Mouse (Mus musculus) stomach, embryonic 16.5 days (tissue): ENCODE results near the gene Tsfm. TPM values are rescaled to one million over a fixed set of nuclear protein-coding genes. Genes with fewer than 3 reads are reported as not detected.
"Not testable (repeated sequence)": the region's sequence is repeated elsewhere in the genome, so short reads cannot be mapped to it uniquely, and the experiment has no call there.

Experiments used
- ATAC-seq: fragments of 200-750 bp; cut with Nextera tagmentation; 2 replicates; pipeline ENCODE4 v1.8.0; 2017; ENCODE audit warnings: moderate number of reproducible peaks, moderate TSS enrichment; ENCODE audit not compliant: insufficient read depth, low FRiP score
- H3K27ac ChIP-seq: fragments of 300-500 bp; sonication (generic); 2 replicates; pipeline ENCODE4 v1.5.1; 2014; ENCODE audit warnings: low read length
- H3K27me3 ChIP-seq: fragments of 300-500 bp; sonication (generic); 2 replicates; pipeline ENCODE4 v1.6.1; 2014; ENCODE audit warnings: low read length, control low read depth, mixed read lengths; ENCODE audit not compliant: control insufficient read depth, insufficient read depth
- H3K36me3 ChIP-seq: fragments of 300-500 bp; sonication (generic); 2 replicates; pipeline ENCODE4 v1.6.1; 2014; ENCODE audit warnings: low read length; ENCODE audit not compliant: control insufficient read depth, insufficient read depth
- H3K4me1 ChIP-seq: fragments of 300-500 bp; sonication (generic); 2 replicates; pipeline ENCODE4 v1.6.1; 2014; ENCODE audit warnings: low read length, control low read depth, mixed read lengths; ENCODE audit not compliant: control insufficient read depth, insufficient read depth
- H3K4me2 ChIP-seq: fragments of 300-500 bp; sonication (generic); 2 replicates; pipeline ENCODE4 v1.6.1; 2014; ENCODE audit warnings: low read depth, low read length, mixed read lengths
- H3K4me3 ChIP-seq: fragments of 300-500 bp; sonication (generic); replicated peaks from 2 replicates; pipeline ENCODE4 v1.5.1; 2014; ENCODE audit warnings: mild to moderate bottlenecking, low read length
- H3K9ac ChIP-seq: fragments of 300-500 bp; sonication (generic); 2 replicates; pipeline ENCODE4 v1.6.1; 2014; ENCODE audit warnings: low read length
- H3K9me3 ChIP-seq: fragments of 300-500 bp; sonication (generic); replicated peaks from 2 replicates; pipeline ENCODE4 v1.6.1; 2016; ENCODE audit warnings: low read length, control low read depth; ENCODE audit not compliant: control insufficient read depth
- WGBS: fragments of 180-500 bp; shearing (Covaris S2); extraction: QIAGEN DNeasy Blood & Tissue Kit; methylation state at CpG from one replicate; pipeline ENCODE4 v1.1.7; 2014; 5-methylcytosine and 5-hydroxymethylcytosine counted together
- polyA plus RNA-seq: library from polyadenylated mRNA; unstranded; fragments of >200 nt; fragmentation: Nextera tagmentation; extraction: Ambion mirVana; gene quantifications from 2 replicates; pipeline ENCODE4 v1.2.1, GENCODE M21; 2015

The Tsfm gene
- polyA plus RNA-seq, 1 experiment from 2014 or later, result 80.4 TPM

- no peak overlapping the region for H3K4me3 ChIP-seq
- H3K27me3 ChIP-seq, result no peaks in the 10 kb centered on the region
- H3K27ac ChIP-seq, result no peak overlapping the region
- 68% methylated on average over 9 of the region's 9 CpGs for WGBS
- H3K4me2 ChIP-seq, result no peak overlapping the region
- no peak overlapping the region for H3K9ac ChIP-seq
- H3K9me3 ChIP-seq, result no peaks in the 10 kb centered on the region
- peaks cover 27% of the 10 kb centered on the region for H3K36me3 ChIP-seq
- no peak for ATAC-seq
- peaks cover 22% of the 10 kb centered on the region for H3K4me1 ChIP-seq
Measured at GRCm38 (mm10) chr10:127065981-127066380, 35.3 kb upstream of the Tsfm start.

GRCm38 (mm10) chr10:127063913-127064870, 33.6 kb upstream of the Tsfm start:
- H3K9ac ChIP-seq, result peak overlapping the region; percentile 95
- peak overlapping the region; percentile 76 for H3K4me3 ChIP-seq

GRCm38 (mm10) chr10:127063239-127063872, 32.7 kb upstream of the Tsfm start, which contains the start of gene Cdk4:
Gene Cdk4, plus strand, starts transcription at chr10:127063534.
- Histone ChIP-seq H3K27me3 (no peaks in the 10 kb centered on the region), H3K9ac (peak within 1 kb of the TSS; percentile 95), H3K9me3 (no peaks in the 10 kb centered on the region), H3K4me1 (peaks cover 25% of the 10 kb centered on the region), H3K36me3 (peaks cover 27% of the 10 kb centered on the region), H3K4me2 (peak within 1 kb of the TSS; percentile 93), H3K27ac (peak within 1 kb of the TSS; percentile 85), H3K4me3 (peak within 1 kb of the TSS; percentile 76)
- under 1% methylated on average over 46 of the region's 46 CpGs for WGBS
- peak; percentile 93 for ATAC-seq

More at GRCm38 (mm10) chr10:127063913-127064870, 33.6 kb upstream of the Tsfm start:
- Histone ChIP-seq H3K27me3 (no peaks in the 10 kb centered on the region), H3K9me3 (no peaks in the 10 kb centered on the region), H3K36me3 (peaks cover 27% of the 10 kb centered on the region), H3K4me1 (peaks cover 25% of the 10 kb centered on the region), H3K27ac (peak overlapping the region; percentile 85), H3K4me2 (peak overlapping the region; percentile 93)
- no peak for ATAC-seq
- 8% methylated on average over 37 of the region's 37 CpGs for WGBS

- Histone ChIP-seq H3K4me3 (no peak overlapping the region), H3K4me1 (peaks cover 26% of the 10 kb centered on the region), H3K9ac (no peak overlapping the region), H3K27me3 (no peaks in the 10 kb centered on the region), H3K4me2 (peak overlapping the region; percentile 60; the same call in 1 of the 2 replicates), H3K27ac (no peak overlapping the region), H3K9me3 (no peaks in the 10 kb centered on the region), H3K36me3 (peaks cover 26% of the 10 kb centered on the region)
- 72% methylated on average over 5 of the region's 5 CpGs for WGBS
- no peak for ATAC-seq
Measured at GRCm38 (mm10) chr10:127062503-127062902, 31.9 kb upstream of the Tsfm start.

DNA sequence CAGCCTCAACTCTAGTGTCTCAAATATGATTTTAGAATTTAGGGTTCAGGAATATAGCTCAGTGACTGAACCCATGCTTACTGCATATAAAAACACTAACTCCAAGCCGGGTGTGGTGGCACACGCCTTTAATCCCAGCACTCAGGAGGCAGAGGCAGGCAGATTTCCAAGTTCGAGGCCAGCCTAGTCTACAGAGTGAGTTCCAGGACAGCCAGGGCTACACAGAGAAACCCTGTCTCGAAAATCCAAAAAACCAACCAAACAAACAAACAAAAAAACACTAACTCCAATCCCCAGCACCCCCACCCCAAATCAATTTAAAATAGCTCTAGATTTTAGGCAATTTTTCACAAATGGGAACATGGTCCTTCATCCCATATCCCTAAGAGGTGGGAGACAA, 31.5 kb upstream of the Tsfm start:
- not testable (repeated sequence) for ATAC-seq, H3K27ac ChIP-seq, H3K27me3 ChIP-seq, H3K9ac ChIP-seq, H3K9me3 ChIP-seq, H3K4me3 ChIP-seq, H3K4me2 ChIP-seq
- 92% methylated on average over 4 of the region's 4 CpGs for WGBS
- Histone ChIP-seq H3K36me3 (peaks cover 27% of the 10 kb centered on the region), H3K4me1 (peaks cover 26% of the 10 kb centered on the region)

DNA sequence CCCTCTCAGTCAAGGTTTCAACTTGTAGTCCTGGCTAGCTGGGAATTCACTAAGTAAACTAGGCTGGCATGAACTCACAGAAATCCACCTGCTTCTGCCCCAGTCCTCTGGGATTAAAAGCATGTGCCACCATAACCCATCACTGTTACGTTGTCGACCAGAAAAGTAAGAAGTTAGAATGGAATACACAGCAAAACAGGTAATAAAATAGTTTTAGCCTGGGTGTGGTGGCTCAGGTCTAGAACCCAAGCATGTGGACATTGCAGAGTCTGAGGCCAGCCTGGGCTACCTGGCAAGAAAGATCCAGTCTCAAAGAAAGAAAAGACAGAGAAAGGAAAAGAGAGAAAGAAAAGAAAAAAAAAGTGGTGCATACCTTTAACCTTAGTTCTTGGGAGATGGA, 30.9 kb upstream of the Tsfm start:
- Histone ChIP-seq H3K36me3 (peaks cover 23% of the 10 kb centered on the region), H3K9ac (no peak overlapping the region), H3K27me3 (no peaks in the 10 kb centered on the region), H3K4me1 (peaks cover 26% of the 10 kb centered on the region), H3K9me3 (no peaks in the 10 kb centered on the region), H3K27ac (no peak overlapping the region), H3K4me2 (no peak overlapping the region), H3K4me3 (no peak overlapping the region)
- 81% methylated on average over 2 of the region's 2 CpGs for WGBS
- ATAC-seq, result no peak

DNA sequence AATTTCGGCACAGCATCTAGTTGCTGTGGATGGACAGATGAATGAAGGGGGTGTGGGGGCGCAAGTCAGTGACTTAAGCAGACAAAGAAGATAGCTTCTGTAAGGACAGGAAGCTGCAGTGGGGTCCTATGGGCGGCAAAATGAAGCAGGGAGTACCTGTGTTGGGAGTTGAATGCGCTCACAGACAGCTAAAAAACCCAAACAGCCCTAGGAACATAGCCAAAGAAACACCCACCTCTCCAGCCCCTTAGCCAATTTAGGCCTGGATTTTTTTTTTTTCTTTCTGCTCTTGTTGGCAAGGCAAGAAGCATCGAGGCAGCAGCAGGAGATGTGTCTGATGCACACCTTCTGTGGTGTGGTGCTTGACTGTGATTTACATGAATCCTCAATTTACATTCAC, 30.4 kb upstream of the Tsfm start:
- no peak for ATAC-seq
- H3K27me3 ChIP-seq, result no peaks in the 10 kb centered on the region
- H3K27ac ChIP-seq, result no peak overlapping the region
- H3K36me3 ChIP-seq, result peaks cover 19% of the 10 kb centered on the region
- H3K9ac ChIP-seq, result no peak overlapping the region
- WGBS, result 49% methylated on average over 5 of the region's 5 CpGs
- no peaks in the 10 kb centered on the region for H3K9me3 ChIP-seq
- H3K4me1 ChIP-seq, result peaks cover 26% of the 10 kb centered on the region
- no peak overlapping the region for H3K4me2 ChIP-seq
- H3K4me3 ChIP-seq, result no peak overlapping the region

DNA sequence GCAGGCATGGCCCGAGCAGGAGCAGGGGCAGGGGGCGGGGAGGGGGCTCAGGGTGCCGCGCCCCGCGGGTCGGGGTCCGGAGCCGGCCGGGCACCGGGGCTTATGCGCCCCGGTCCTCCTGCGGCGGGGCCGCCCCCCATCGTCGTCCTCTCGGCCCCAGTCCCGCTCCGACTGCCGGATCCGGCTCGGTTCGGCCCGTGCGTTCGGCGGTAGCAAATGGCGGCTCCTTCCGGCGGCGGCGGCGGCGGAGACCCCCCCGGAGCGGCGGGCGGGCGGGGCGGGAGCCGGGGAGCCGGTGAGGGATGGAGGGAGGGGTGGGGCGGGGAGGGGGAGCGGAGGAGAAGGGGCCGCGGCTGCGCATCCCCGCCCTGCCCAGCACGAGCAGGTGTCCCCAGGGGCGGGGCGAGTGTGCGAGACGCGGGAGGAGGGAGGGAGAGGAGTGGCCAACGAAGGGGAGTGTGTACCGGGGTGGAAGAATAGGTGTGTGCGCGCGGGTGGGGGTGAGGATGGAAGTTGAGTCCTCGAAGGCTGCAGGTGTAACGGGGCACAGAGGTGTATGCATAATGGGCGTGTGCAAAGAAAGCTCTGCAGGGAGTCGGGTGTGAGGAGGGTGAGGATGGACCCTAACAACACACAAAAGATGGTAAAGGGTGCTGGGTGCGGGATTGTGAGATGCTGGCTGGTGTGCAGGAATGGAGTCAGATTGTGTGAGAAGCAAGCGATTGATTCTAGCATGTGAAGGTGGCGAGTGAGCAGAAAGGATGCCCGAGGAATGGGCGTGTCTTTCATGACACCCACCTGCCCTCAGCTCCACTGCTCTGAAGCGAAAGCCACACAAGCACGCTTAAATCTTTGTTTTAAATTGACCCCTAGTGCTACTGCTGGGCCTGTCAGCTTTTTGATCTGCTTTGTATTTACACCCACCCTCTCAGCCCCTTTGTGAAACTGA, 29.6 kb upstream of the Tsfm start, which contains the start of gene March9:
Gene March9 (minus strand): TSS at position 217 of the 949 bp plus-strand sequence.
- 1% methylated on average over 48 of the region's 72 CpGs for WGBS
- peak within 1 kb of the TSS; percentile 89 for H3K9ac ChIP-seq
- H3K4me2 ChIP-seq, result peak within 1 kb of the TSS; percentile 96
- H3K9me3 ChIP-seq, result no peaks in the 10 kb centered on the region
- H3K27ac ChIP-seq, result peak within 1 kb of the TSS; percentile 60
- peak within 1 kb of the TSS; percentile 75 for H3K4me3 ChIP-seq
- peak; percentile 57 for ATAC-seq
- H3K27me3 ChIP-seq, result no peaks in the 10 kb centered on the region
- peaks cover 10% of the 10 kb centered on the region; the same call in 1 of the 2 replicates for H3K36me3 ChIP-seq
- peaks cover 23% of the 10 kb centered on the region for H3K4me1 ChIP-seq
